Mouse (Mus musculus) ES-Bruce4 (cell line): ENCODE results near the gene Gnai3.

Source experiments
- CTCF ChIP-seq: IDR thresholded peaks from one replicate; pipeline ENCODE4 v1.8.1; 2011; ENCODE audit warnings: low read depth, low read length
- EP300 ChIP-seq: IDR thresholded peaks from 2 replicates; pipeline ENCODE4 v1.6.1; 2011; ENCODE audit warnings: low read depth, low read length; ENCODE audit not compliant: insufficient read depth
- POLR2A ChIP-seq: IDR thresholded peaks from one replicate; pipeline ENCODE4 v1.8.1; 2011; ENCODE audit warnings: low read length; ENCODE audit not compliant: insufficient read depth

DNA sequence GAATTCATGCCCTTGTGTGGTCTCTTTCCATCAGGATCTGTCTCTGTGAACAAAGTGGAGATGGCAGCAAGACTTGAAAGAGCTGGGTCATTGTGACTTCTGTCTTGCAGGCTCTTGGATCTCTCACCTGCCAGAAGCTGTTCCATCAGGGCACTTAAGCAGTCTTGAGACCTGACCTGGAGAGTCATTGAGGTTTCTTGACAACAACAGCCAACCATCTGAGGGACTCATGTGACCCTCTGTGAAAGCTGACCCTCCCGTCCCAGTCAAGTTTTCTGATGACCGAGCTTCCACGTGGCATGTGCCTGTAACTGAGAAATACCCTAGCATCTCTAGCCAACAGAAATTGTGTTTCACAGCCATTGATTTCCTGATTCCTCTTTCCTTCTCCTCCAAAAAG, 38.8 kb upstream of the Gnai3 start:
- TF ChIP-seq EP300 (no peak), CTCF (no peak), POLR2A (no peak)
